Mouse (Mus musculus): ENCODE measurements at regions not wholly inside any gene's neighbourhood (a gene's known extent, or its start where the extent isn't known, plus 50 kb on each side); places are given as distances from the start of the nearest gene placed in this dataset.

- no peak for DNase-seq
- intact Hi-C loops (cut with DNase I) = no loop called here
Observed at GRCm38 (mm10) chr4:137216908-137217497, 60.3 kb upstream of the Wnt4 start.

DNA sequence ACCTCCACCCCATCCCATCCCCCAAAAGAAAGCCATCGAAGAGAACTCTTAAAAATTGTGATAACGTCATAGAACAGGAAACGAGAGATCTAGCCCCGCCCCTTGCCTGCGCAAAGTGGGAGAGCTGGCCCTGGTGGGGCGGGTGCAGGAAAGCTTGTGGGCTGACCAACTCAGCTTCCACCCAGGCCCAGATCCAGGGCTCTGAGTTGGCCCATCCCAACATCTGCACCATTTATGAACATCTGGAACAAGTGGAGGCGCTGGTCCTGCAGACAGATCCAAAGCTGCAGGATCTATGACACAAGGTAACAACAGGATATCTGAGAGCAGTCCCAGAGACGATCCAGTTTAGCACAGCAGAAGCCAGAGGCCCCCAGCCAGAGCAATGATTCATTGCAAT, 62.7 kb upstream of the Wnt4 start:
- DNase-seq = peak; percentile 28 to 30
- intact Hi-C loops (cut with DNase I) = no loop called here

GRCm38 (mm10) chr4:137212846-137213245, 64.4 kb upstream of the Wnt4 start:
- DNase-seq = no peak
- intact Hi-C loops (cut with DNase I) = no loop called here

DNA sequence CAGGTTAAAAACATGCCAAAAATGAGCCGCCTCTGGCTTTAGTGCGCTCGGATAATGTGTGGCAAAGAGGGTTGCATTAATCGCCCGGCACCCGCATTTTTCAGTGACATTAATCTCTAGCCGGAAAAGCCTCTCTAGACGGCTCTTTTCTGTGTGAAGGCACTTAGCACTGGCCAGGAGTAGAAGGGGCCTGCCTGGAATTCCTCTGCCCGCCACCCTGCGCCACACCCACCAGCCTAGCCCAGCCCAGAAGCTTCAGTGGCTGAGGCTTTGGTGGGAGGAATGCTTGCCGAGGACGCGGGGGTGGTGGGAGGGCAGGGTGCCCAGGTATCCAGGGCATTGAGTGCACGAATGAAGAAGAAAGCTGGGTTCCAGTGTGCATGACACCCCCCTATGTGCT, 65.2 kb upstream of the Wnt4 start:
- intact Hi-C loops (cut with DNase I) = no loop called here
- no peak for DNase-seq

DNA sequence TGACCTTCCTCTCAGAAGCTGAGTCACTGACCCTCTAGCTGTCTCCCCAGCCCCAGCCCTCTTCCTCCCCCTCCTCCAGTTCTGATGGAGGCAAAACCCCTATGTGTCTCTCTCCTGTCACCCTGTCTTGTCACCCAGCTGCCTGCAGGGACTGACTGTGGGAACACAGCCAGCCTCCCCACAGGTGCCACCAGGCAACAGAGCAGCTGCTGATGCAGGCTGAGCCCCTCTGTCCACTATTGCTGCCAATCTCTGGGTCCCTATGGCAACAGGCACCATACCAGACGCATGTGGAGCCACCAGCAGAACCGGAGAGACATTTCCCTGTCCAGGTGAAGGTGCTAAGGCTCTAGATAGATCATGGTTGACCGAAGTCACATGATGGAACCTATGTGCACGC, 66.0 kb upstream of the Wnt4 start:
- DNase-seq = no peak
- intact Hi-C loops (cut with DNase I) = no loop called here

DNA sequence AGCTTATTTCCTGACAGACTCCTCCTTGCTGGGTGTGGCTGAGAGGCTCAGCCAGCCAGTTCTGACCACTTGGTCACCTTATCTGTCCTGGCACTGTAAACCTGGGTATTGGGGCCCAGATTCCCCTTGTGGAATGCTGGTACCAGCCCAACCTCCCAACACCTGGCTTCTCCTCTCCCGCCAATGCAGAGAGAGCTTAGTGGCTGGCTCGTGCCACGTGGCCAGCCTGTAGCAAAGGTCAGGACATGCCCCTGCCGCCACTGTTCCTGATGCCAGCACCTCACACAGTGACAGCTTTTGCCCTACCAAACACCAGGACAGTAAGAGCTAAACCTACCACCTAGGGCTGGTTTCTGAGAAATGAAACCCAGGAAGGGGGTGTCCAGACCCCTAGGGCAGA, 66.8 kb upstream of the Wnt4 start:
- intact Hi-C loops (cut with DNase I) = no loop called here
- DNase-seq = no peak

DNA sequence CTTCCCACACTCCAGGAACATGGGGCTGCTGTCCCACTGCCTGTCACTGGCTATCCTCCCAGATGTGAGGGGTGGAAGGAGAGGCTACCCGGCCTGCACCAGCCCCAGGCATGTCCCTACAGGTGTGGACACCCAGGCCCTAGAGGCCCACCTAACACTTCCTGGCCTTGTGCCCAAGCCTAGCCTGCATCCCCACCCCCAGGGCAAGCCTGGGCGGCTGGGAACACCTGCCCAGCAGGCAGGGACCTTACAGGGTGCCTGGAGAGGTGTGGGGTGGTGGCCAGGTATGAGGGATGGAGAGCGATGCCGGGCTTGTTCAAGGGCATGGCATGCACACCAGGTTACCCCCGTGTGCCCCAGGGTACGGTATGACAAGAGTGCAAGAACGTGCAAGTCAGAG, 76.3 kb upstream of the Wnt4 start:
- no peak for DNase-seq
- intact Hi-C loops (cut with DNase I) = no loop called here

DNA sequence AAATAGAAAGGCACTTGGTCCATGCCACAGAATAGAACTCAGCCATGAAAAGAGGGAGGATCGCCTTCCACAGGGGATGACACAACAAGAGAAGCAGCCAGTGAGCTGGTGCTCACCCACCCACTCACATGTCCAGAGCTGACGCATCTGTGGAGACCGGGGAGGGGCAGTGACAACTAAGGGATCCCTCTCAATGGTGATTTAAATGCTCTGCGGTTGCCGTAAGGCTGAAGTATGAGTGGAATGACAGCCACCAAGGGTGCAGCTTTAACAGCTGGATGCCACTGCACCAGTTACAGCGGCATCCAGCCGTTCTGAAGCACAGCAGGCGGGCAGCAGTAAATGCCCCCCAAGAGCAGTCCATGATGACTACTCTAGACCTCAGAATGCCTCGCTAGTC, 76.9 kb upstream of the Wnt4 start:
- intact Hi-C loops (cut with DNase I) = no loop called here
- DNase-seq = no peak

DNA sequence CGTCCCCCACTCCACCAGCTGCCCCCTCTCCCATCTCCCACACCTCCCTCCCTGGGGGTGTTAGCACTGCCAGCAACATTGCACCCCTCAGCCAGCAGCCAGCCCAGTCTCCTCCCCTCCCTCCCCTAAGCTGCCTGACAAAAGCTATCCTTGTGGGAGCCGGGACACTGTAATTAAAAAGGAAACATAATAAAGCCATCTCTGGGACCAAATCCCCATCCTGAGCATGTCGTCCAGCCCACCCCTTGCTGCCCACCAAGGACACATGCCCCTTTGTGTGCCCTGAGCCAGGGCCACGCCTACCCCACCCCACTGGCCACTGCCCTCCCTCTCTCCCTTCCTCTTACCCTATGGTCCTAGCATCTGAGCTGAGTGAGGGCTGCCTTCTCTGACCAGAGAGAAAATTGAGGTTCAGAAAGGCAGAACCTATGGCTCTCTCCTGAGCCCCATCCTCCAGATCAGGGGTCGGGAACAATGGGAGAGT, 80.8 kb upstream of the Wnt4 start:
- DNase-seq = no peak
- intact Hi-C loops (cut with DNase I) = no loop called here

DNA sequence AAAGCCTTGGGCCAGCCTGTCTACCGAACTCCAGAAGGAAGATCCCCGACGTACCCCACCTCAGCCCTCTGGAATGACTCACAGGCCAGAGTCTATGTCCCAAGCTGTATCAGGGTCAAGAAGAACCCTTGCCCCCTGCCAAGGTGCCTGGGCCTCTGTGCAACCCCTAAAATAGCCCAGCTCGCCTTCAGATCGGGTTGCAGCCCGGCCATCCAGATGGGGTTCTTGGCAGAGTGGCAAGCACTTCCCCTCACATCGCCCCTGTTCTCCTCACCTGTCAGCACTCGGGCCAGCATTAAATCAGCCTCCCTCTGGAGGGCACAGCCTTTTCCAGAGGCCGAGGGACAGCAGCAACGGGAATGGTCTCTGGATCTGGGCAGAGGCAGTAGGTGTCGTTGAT, 83.2 kb upstream of the Wnt4 start:
- intact Hi-C loops (cut with DNase I) = no loop called here
- DNase-seq = no peak

DNA sequence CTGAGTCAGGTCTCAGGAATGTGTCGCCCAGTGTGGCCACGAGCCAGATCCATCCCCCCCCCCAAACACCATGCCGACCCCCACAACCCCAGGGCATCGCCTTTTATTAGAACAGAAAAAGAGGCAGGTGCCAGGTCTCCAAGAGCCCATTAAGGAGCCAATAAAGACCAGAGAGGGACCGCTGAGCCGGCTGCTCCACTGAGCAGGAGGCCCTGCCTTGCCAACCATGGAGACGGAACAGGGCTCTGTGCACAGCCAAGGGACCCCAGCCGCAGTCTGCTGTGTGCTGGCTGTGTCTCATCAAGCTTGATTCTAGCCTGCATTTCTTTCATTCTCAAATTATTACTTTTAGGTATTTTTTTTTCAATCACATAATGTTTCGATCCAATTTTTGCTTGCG, 86.7 kb upstream of the Wnt4 start:
- intact Hi-C loops (cut with DNase I) = no loop called here
- DNase-seq = no peak

GRCm38 (mm10) chr4:137189801-137190200, 87.5 kb upstream of the Wnt4 start:
- intact Hi-C loops (cut with DNase I) = no loop called here

DNA sequence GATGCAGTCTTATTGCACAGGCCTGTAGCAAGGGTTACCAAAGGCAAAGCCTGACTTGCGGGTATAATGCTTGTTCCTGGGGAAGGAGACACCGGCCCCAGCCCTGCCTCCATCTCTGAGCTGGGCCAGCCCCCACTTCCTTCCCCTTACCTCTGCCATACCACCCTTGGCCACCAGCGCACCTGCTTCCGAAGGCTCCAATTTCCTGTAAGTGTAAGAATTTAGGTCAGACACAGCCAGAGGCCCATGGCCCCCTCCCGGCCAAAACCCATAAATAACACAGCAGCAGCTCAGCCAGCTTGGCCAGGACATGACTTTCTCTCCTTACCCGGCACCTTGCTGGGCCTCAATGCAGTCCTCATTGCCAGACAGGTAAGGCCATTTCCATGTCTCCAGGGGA, 88.2 kb upstream of the Wnt4 start:
- no peak for DNase-seq
- intact Hi-C loops (cut with DNase I) = no loop called here

More at GRCm38 (mm10) chr4:137189801-137190200, 87.5 kb upstream of the Wnt4 start:
- no peak for DNase-seq

- intact Hi-C loops (cut with DNase I) = no loop called here
- no peak for DNase-seq
Observed at GRCm38 (mm10) chr4:137187592-137187991, 89.7 kb upstream of the Wnt4 start.

GRCm38 (mm10) chr4:137187051-137187450, 90.2 kb upstream of the Wnt4 start:
- intact Hi-C loops (cut with DNase I) = no loop called here

GRCm38 (mm10) chr4:137185001-137185400, 92.3 kb upstream of the Wnt4 start:
- intact Hi-C loops (cut with DNase I) = no loop called here
- DNase-seq = no peak

More at GRCm38 (mm10) chr4:137187051-137187450, 90.2 kb upstream of the Wnt4 start:
- no peak for DNase-seq

DNA sequence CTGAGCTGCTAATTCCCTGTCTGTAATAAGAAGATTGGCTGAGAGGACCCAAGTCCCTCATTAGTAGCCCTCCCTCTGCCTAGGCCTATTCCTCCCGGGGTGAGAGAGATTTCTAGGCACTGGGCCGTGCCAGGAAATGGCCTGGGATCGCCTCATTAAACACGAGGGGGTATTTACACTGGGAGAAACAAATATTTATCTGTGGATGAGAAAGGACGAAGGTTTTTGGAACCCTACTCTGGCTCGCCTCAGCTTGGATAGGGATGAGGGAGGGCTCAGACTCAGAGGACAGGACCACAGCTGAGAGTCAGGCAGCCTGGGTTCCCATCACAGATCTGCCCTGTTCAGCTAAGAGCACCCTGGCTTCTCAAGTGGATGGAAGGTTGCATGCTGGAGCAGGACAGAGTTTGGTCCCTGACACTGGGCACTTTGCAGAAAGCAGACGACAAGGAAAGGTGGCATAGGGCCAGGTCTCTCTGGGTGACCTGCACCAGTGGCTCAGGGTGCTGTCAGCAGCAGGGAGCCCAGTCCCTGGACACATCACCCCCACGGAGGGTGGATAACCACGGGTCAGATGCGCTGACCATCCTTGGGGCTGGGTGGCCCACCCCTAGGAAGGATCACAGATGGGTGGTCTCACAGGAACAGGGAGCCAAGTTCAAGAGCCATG, 94.0 kb upstream of the Wnt4 start:
- peak in 1 of 2 experiments; percentile 23 for DNase-seq
- intact Hi-C loops (cut with DNase I) = no loop called here

DNA sequence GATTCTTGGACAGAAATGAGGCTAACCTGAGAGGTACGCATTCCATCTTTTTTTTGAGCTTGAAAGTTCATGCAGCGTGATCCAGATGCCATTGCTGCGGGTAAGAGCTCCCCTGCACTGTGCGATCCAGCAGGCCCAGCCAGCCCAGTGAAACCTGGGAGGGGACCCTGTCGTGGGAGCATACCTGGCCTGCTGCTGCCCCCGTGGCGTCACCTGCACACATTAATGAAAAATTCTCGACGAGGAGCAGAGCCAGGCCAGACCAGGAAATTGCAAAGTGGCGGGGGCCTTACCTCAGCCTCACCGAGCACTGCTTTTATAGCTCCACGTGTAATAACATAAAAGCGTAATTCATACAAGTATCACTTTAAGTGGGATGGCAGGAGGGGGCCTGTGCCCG, 94.7 kb upstream of the Wnt4 start:
- intact Hi-C loops (cut with DNase I) = no loop called here
- DNase-seq = no peak

DNA sequence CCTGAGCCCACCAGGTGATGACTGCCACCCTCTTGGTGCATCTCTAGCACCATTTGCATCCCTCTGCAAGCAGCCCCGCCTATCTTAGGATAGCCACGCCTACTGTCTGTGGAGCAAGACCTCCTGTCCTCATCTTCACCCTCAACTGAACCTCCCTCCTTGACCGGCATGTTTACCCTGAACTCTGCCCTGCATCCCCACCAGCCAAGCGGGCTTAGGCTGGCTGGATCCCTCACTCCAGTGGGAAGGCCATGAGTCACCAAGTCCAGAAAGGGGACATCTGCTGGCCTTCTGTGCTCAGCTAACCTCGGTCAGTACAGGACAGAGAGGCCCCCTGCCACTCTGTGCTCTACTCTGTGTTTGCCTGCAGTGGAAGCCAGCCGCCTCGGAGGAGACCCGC, 96.0 kb upstream of the Wnt4 start:
- intact Hi-C loops (cut with DNase I) = no loop called here
- DNase-seq = no peak

GRCm38 (mm10) chr4:137180083-137180482, 97.2 kb upstream of the Wnt4 start:
- no peak for DNase-seq
- intact Hi-C loops (cut with DNase I) = no loop called here

DNA sequence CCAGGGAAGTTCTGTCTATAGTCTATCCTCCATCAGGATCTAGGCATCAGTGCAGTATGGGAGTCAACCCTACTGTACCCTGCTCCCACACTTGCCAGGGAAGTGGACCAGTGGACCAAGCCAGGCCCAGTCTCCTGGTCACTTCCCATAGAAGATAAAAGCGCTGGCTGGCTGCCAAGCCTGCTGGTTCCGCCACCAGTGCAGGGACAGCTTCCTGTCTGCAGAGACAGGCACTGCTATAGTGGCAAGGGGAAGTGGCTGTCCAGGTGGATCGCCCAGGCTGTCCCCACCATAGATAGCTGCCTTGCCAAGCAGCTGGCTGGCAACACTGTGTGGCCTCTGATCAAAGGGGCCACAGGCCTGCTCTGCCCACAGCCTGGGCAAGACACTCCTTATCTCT, 98.5 kb upstream of the Wnt4 start:
- intact Hi-C loops (cut with DNase I) = no loop called here

GRCm38 (mm10) chr4:137164933-137165332, 112.4 kb upstream of the Wnt4 start:
- intact Hi-C loops (cut with DNase I) = loop anchor here (1.0 to 10.0 kb wide), 4 partner anchors 122 to 270 kb away; partner anchors contain the start of gene Cela3b
- DNase-seq = no peak

More for the DNA sequence above, 98.5 kb upstream of the Wnt4 start:
- peak; percentile 41 to 55 for DNase-seq
